Mouse (Mus musculus) liver, embryonic 11.5 days (tissue): ENCODE measurements around the gene Slc7a15. TPM values are rescaled to one million over a fixed set of nuclear protein-coding genes. Genes with fewer than 3 reads are reported as not detected.
"Not testable (repeated sequence)": the region's sequence is repeated elsewhere in the genome, so short reads cannot be mapped to it uniquely, and the experiment has no call there.

Experiments
- ATAC-seq: fragments of 200-750 bp; cut with Nextera tagmentation; replicated peaks from 2 replicates; pipeline ENCODE4 v1.8.0; 2017; ENCODE audit warnings: moderate number of reproducible peaks, mild to moderate bottlenecking, moderate TSS enrichment, moderate library complexity; ENCODE audit not compliant: low FRiP score
- DNase-seq: peaks from one replicate; pipeline ENCODE4 v3.0.0-alpha.2; 2017; ENCODE audit warnings: low spot score
- H3K27ac ChIP-seq: fragments of 300-500 bp; sonication (generic); 2 replicates; pipeline ENCODE4 v1.5.1; 2014; ENCODE audit warnings: mild to moderate bottlenecking, low read depth, low read length, control low read depth
- H3K27me3 ChIP-seq: fragments of 300-500 bp; sonication (generic); replicated peaks from 2 replicates; pipeline ENCODE4 v1.6.1; 2014; ENCODE audit warnings: low read length, mixed read lengths; ENCODE audit not compliant: control insufficient read depth, insufficient read depth
- H3K36me3 ChIP-seq: fragments of 300-500 bp; sonication (generic); 2 replicates; pipeline ENCODE4 v1.6.1; 2014; ENCODE audit warnings: mild to moderate bottlenecking, low read length, moderate library complexity, mixed read lengths; ENCODE audit not compliant: control insufficient read depth, insufficient read depth
- H3K4me1 ChIP-seq: fragments of 300-500 bp; sonication (generic); replicated peaks from 2 replicates; pipeline ENCODE4 v1.6.1; 2014; ENCODE audit warnings: low read length, mixed read lengths; ENCODE audit not compliant: control insufficient read depth, insufficient read depth
- H3K4me2 ChIP-seq: fragments of 300-500 bp; sonication (generic); 2 replicates; pipeline ENCODE4 v1.6.1; 2014; ENCODE audit warnings: mild to moderate bottlenecking, control low read depth, moderate library complexity
- H3K4me3 ChIP-seq: fragments of 300-500 bp; sonication (generic); 2 replicates; pipeline ENCODE4 v1.5.1; 2014; ENCODE audit warnings: low read depth, low read length, control low read depth
- H3K9ac ChIP-seq: fragments of 300-500 bp; sonication (generic); 2 replicates; pipeline ENCODE4 v1.6.1; 2014; ENCODE audit warnings: low read depth, low read length, control low read depth
- H3K9me3 ChIP-seq: fragments of 300-500 bp; sonication (generic); 2 replicates; pipeline ENCODE4 v1.6.1; 2016; ENCODE audit warnings: low read length, inconsistent platforms, mixed read lengths; ENCODE audit not compliant: control insufficient read depth
- WGBS: fragments of 180-500 bp; shearing (Covaris S2); extraction: QIAGEN DNeasy Blood & Tissue Kit; methylation state at CpG from one replicate; pipeline ENCODE4 v1.1.7; 2014; 5-methylcytosine and 5-hydroxymethylcytosine counted together
- polyA plus RNA-seq: library from polyadenylated mRNA; unstranded; fragments of >200 nt; fragmentation: Nextera tagmentation; extraction: Ambion mirVana; gene quantifications from 2 replicates; pipeline ENCODE4 v1.2.1, GENCODE M21; 2014

Gene Slc7a15
- polyA plus RNA-seq, result not detected in 2 replicates

DNA sequence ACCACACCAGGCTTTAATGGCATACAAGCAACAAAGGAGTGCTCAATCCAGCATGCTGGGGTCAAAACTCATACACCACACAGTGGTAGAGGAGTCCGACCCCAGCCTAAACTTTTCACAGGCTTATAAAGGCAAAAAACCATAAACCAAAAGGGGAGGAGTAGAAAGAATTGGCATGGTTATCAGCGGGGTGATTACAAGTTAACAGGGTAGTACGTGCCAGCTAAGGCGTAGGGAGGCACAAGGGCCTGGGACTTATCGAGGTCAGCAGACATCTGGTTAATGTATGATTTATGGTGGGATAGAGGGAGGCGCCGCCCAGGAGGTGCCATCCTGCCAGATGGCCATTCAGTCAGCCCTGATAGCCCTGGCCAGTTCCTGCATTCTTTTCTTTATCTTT, at the start of gene Slc7a15:
Slc7a15 (minus strand) TSS at position 101 of the 400 bp plus-strand sequence.
- not testable (repeated sequence) for H3K36me3 ChIP-seq, H3K9me3 ChIP-seq, H3K27ac ChIP-seq, H3K27me3 ChIP-seq, H3K4me2 ChIP-seq, H3K9ac ChIP-seq, DNase-seq, H3K4me1 ChIP-seq, H3K4me3 ChIP-seq, ATAC-seq
- 95% methylated on average over 7 of the region's 7 CpGs for WGBS

DNA sequence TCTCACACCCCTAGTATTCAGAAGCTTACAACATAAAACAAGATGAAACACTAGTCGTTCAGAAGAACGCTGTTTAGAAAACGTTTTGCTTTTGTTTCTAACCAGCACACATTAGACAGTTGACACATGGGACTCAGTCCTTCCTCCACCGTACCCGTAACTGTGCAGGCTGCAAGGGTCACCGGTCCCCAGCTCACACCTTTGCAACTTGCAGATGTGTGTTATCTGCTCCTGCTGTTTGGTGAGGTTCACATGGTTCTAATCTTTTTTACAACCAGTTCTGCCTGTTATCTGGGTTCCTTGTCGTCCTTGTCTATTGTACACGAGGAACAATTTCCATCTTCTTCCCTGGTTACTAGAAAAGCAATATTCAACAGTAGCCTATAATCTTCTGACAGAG, 49.3 kb upstream of the Slc7a15 start:
- not testable (repeated sequence) for H3K9ac ChIP-seq, H3K27me3 ChIP-seq, H3K4me1 ChIP-seq, H3K4me2 ChIP-seq, H3K36me3 ChIP-seq, DNase-seq, H3K9me3 ChIP-seq, H3K4me3 ChIP-seq, H3K27ac ChIP-seq
- WGBS, result 41% methylated on average over 8 of the region's 8 CpGs
- peak; percentile 82 for ATAC-seq

DNA sequence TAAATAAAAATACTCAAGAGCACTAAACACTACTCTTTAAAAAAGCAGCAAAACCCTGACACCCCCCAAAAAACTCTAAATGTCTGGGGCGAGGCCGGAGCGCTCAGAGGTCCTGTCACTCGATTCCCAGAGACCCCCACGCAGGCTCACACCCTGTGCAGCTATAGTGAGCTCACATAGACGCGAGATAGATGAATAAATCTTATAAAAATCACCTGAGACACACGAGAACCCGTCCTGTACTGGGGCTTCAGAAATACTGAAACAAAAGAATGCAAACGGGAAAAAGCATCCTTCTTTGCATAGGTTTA, 42.5 kb upstream of the Slc7a15 start:
- peak overlapping the region; percentile 97 for H3K9ac ChIP-seq
- no peaks in the 10 kb centered on the region for H3K4me1 ChIP-seq
- ATAC-seq, result no peak
- peak overlapping the region; percentile 83 for H3K4me3 ChIP-seq
- no peaks in the 10 kb centered on the region for H3K9me3 ChIP-seq
- no peaks in the 10 kb centered on the region for H3K27me3 ChIP-seq
- H3K4me2 ChIP-seq, result peak overlapping the region; percentile 78
- no peak overlapping the region for H3K27ac ChIP-seq
- no peak for DNase-seq
- H3K36me3 ChIP-seq, result no peaks in the 10 kb centered on the region
- 10% methylated on average over 10 of the region's 10 CpGs for WGBS

DNA sequence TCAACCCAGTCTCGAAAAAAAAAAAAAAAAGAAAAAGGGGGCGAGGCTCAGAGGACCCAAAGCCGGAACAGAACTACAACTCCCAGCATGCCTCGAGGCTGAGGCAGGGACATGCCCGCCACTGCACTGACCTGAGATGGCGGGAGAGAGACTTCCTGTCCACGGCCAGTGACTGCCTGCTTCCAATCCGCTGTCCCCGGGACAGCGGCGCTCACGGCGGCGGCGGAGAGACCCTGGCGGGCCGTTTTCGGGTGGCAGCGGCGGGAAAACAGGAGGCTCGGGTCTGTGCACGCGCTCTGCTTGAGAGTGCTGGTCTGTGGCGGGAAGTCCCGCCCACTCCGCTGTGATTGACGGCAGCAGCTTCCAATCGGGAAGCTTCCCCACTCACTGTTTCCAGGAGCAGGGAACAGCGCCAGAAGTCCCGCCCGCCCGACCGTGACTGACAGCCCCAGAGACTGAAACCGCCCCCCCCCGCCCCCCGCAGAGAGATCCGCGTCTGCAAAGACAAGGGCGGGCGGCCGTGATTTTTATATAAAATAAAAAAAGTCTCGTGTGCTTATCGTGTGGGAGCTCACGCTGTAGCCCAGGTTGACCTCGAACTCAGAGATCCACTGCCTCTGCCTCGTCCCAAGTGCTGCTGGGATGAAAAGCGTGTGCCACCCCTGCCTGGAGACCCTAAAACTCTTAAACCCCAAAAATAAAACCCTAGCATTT, 42.0 kb upstream of the Slc7a15 start:
- ATAC-seq (peak; percentile 97), DNase-seq (peak; percentile 99)
- under 1% methylated on average over 46 of the region's 47 CpGs for WGBS
- peak overlapping the region; percentile 92 for H3K27ac ChIP-seq
- peak overlapping the region; percentile 83 for H3K4me3 ChIP-seq
- H3K36me3 ChIP-seq, result no peaks in the 10 kb centered on the region
- H3K27me3 ChIP-seq, result no peaks in the 10 kb centered on the region
- H3K4me1 ChIP-seq, result no peaks in the 10 kb centered on the region
- peak overlapping the region; percentile 97 for H3K9ac ChIP-seq
- H3K4me2 ChIP-seq, result peak overlapping the region; percentile 78
- no peaks in the 10 kb centered on the region for H3K9me3 ChIP-seq

DNA sequence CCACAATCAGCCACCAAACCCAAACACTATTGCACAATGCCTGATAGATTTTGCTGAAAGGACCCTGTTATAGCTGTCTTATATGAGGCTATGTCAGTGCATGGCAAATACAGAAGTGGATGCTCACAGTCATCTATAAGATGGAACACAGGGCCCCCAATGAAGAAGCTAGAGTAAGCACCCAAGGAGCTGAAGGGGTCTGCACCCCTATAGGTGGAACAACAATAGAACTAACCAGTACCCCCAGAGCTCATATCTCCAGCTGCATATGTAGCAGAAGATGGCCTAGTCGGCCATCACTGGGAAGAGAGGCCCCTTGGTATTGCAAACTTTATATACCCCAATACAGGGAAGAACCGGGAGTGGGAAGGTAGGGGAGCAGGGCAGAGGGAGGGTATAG, 41.3 kb upstream of the Slc7a15 start:
- Histone ChIP-seq H3K4me2 (peak overlapping the region; percentile 63), H3K4me3 (peak overlapping the region; percentile 83)
- not testable (repeated sequence) for H3K4me1 ChIP-seq, H3K27ac ChIP-seq, ATAC-seq, DNase-seq, H3K9ac ChIP-seq, H3K27me3 ChIP-seq, H3K9me3 ChIP-seq, H3K36me3 ChIP-seq
- WGBS, result 3% methylated on average over 2 of the region's 2 CpGs

DNA sequence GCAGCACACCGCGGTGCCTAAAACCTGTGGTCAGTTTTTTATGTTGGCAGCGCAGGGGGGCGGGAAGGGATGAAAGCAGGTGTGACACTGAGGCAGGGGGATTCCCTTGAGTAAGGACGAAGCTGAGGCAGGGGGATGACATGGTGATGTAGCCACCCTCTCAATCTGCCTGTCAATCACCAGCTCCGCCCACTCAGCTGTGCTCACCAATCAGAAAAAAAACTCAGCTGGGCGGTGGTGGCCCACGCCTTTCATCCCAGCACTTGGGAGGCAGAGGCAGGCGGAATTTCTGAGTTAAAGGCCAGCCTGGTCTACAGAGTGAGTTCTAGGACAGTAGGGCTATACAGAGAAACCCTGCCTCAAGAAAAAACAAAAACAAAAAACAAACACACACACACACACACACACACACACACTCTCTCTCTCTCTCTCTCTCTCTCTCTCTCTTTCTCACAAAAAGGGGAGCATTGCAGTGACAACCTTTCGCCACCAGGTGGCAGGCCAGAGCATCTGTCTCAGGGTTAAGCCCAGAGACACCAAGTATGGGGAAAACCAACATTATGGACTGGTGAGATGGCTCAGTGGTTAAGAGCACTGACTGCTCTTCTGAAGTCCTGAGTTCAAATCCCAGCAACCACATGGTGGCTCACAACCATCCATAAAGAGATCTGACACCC, 39.7 kb upstream of the Slc7a15 start:
- not testable (repeated sequence) for H3K4me3 ChIP-seq

DNA sequence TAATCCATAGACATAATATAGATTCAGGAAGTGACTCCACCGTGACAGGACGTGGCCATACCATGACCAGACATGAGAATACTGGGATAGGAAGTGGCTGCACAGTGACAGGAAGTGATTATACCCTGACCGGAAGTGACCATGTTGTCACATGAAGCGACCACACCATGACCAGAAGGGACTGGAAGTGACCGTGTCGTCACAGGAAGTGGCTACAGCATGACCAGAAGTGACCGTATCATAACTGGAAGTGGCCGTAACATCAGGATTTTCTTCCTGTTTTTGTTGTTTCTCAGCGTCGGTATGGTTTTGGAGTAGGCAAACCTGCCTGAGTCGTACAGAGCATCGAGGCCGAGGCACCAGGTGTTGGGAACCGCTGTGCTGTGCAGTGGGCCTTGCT, 38.1 kb upstream of the Slc7a15 start:
- no peak for DNase-seq
- WGBS, result 79% methylated on average over 14 of the region's 14 CpGs
- no peak for ATAC-seq

More for the DNA sequence above, 39.7 kb upstream of the Slc7a15 start:
- peak overlapping the region; percentile 1; the same call in 1 of the 2 replicates for H3K4me2 ChIP-seq
- ATAC-seq, H3K4me1 ChIP-seq, H3K27ac ChIP-seq, H3K36me3 ChIP-seq, H3K9me3 ChIP-seq, H3K9ac ChIP-seq, H3K27me3 ChIP-seq: not testable (repeated sequence)
- peak; percentile 77 for DNase-seq
- WGBS, result 67% methylated on average over 10 of the region's 10 CpGs

DNA sequence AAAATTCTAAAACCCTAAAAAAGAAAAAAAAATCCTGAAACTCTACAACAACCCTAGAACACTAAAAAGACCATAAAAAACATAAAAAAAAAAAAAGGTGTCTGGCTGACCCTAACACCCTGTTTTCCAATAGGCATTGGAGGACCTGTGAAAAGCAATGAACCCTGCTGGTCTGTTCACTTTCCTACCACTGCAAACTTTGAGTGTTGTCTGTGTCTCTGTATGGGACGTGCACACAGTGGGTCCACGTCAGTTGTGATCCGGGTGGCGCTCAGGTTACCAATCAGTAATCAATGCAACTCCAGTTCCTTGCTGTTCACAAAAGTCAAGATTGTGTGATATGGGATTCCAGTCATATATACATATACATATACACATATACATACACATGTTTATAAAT, 36.7 kb upstream of the Slc7a15 start:
- ATAC-seq (no peak), DNase-seq (peak; percentile 33)
- no peaks in the 10 kb centered on the region for H3K36me3 ChIP-seq
- H3K9ac ChIP-seq, result no peak overlapping the region
- WGBS, result 93% methylated on average over 4 of the region's 4 CpGs
- no peaks in the 10 kb centered on the region for H3K4me1 ChIP-seq
- H3K9me3 ChIP-seq, result no peaks in the 10 kb centered on the region
- H3K4me3 ChIP-seq, result no peak overlapping the region
- no peak overlapping the region for H3K27ac ChIP-seq
- no peak overlapping the region for H3K4me2 ChIP-seq
- no peaks in the 10 kb centered on the region for H3K27me3 ChIP-seq

More for the DNA sequence above, 38.1 kb upstream of the Slc7a15 start:
- Histone ChIP-seq H3K36me3 (no peaks in the 10 kb centered on the region), H3K4me3 (no peak overlapping the region), H3K9me3 (no peaks in the 10 kb centered on the region), H3K4me2 (no peak overlapping the region), H3K4me1 (no peaks in the 10 kb centered on the region), H3K27ac (no peak overlapping the region), H3K27me3 (no peaks in the 10 kb centered on the region), H3K9ac (no peak overlapping the region)

DNA sequence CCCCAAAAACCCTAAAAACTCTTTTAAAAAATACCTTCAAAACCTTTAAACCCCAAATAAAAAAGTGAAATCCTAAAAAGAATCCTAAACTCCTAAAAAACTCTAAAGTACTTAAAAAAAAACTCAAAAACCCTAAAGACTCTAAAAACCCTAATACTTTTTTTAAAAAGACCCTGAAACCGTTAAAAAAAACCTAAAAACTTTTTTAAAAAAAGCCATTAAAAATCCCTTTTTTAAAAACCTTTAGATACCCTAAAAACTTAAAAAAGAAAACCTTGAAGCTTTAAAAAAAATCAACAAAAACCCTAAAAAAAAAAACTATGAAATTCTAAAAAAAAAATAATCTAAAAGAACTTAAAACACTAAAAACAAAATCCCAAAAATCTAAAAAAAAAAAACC, 35.4 kb upstream of the Slc7a15 start:
- H3K36me3 ChIP-seq, result no peaks in the 10 kb centered on the region
- H3K9ac ChIP-seq, result no peak overlapping the region
- ATAC-seq (no peak), DNase-seq (no peak)
- no peak overlapping the region for H3K27ac ChIP-seq
- H3K4me1 ChIP-seq, result no peaks in the 10 kb centered on the region
- no peak overlapping the region for H3K4me3 ChIP-seq
- no peaks in the 10 kb centered on the region for H3K27me3 ChIP-seq
- no peaks in the 10 kb centered on the region for H3K9me3 ChIP-seq
- H3K4me2 ChIP-seq, result no peak overlapping the region
- WGBS, result 92% methylated on average over 1 of the region's 1 CpGs
